Mouse (Mus musculus) embryonic fibroblast, embryonic 13.5 days (primary cell): ENCODE results near the gene Ift140.

ENCODE experiments used
- CTCF ChIP-seq: IDR thresholded peaks from 2 replicates; pipeline ENCODE4 v1.5.1; 2011; ENCODE audit warnings: mild to moderate bottlenecking, control low read depth, low read length, moderate library complexity, borderline replicate concordance; ENCODE audit not compliant: insufficient read depth
- POLR2A ChIP-seq: IDR thresholded peaks from 2 replicates; pipeline ENCODE4 v1.6.1; 2011; ENCODE audit warnings: low read depth, mild to moderate bottlenecking, control low read depth, low read length, moderate library complexity

DNA sequence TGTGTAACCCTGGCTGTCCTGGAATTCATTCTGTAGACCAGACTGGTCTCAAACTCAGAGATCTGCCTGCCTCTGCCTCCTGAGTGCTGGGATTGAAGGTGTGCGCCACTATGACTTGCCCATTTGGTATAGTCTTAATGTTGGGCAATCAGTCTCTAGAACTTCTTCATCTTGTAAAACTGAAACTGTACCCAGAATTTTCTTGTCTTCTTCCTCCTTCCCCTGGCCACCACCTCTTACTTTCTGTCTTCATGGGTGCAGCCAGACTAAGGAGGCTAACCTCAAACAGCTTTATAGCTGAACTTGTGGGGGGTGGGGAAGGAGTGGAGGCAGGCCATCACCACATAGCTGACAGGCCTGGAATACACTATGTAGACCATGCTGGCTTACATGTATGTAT is 122.9 kb downstream of the Ift140 start:
- TF ChIP-seq POLR2A (no peak), CTCF (no peak)
